Mouse (Mus musculus) hindbrain, embryonic 11.5 days (tissue): ENCODE data around the gene Stn1. TPM values are rescaled to one million over a fixed set of nuclear protein-coding genes. Genes with fewer than 3 reads are reported as not detected.

Experiments used
- ATAC-seq: fragments of 200-750 bp; cut with Nextera tagmentation; 2 replicates; pipeline ENCODE4 v1.8.0; 2017; ENCODE audit warnings: mild to moderate bottlenecking, moderate TSS enrichment, moderate library complexity; ENCODE audit not compliant: low FRiP score
- DNase-seq: peaks from one replicate; pipeline ENCODE4 v3.0.0-alpha.2; 2015; ENCODE audit warnings: low spot score
- H3K27ac ChIP-seq: fragments of 300-500 bp; sonication (generic); 2 replicates; pipeline ENCODE4 v1.5.1; 2014; ENCODE audit warnings: mild to moderate bottlenecking, low read depth, low read length
- H3K27me3 ChIP-seq: fragments of 300-500 bp; sonication (generic); 2 replicates; pipeline ENCODE4 v1.6.1; 2014; ENCODE audit warnings: mild to moderate bottlenecking, low read length, moderate library complexity, mixed read lengths; ENCODE audit not compliant: control insufficient read depth, insufficient read depth
- H3K36me3 ChIP-seq: fragments of 300-500 bp; sonication (generic); 2 replicates; pipeline ENCODE4 v1.6.1; 2014; ENCODE audit warnings: mild to moderate bottlenecking, low read length, moderate library complexity, mixed read lengths; ENCODE audit not compliant: control insufficient read depth, insufficient read depth
- H3K4me1 ChIP-seq: fragments of 300-500 bp; sonication (generic); replicated peaks from 2 replicates; pipeline ENCODE4 v1.6.1; 2014; ENCODE audit warnings: low read length, mixed read lengths; ENCODE audit not compliant: control insufficient read depth, insufficient read depth
- H3K4me2 ChIP-seq: fragments of 300-500 bp; sonication (generic); replicated peaks from 2 replicates; pipeline ENCODE4 v1.6.1; 2014; ENCODE audit warnings: mild to moderate bottlenecking, low read depth, low read length
- H3K4me3 ChIP-seq: fragments of 300-500 bp; sonication (generic); 2 replicates; pipeline ENCODE4 v1.5.1; 2014; ENCODE audit warnings: low read depth, low read length
- H3K9ac ChIP-seq: fragments of 300-500 bp; sonication (generic); 2 replicates; pipeline ENCODE4 v1.6.1; 2014; ENCODE audit warnings: low read depth, low read length
- H3K9me3 ChIP-seq: fragments of 300-500 bp; sonication (generic); 2 replicates; pipeline ENCODE4 v1.6.1; 2016; ENCODE audit warnings: low read length; ENCODE audit not compliant: control insufficient read depth
- WGBS: fragments of 180-500 bp; shearing (Covaris S2); extraction: QIAGEN DNeasy Blood & Tissue Kit; methylation state at CpG from one replicate; pipeline ENCODE4 v1.1.7; 2014; 5-methylcytosine and 5-hydroxymethylcytosine counted together
- polyA plus RNA-seq: library from polyadenylated mRNA; unstranded; fragments of >200 nt; fragmentation: Nextera tagmentation; extraction: Ambion mirVana; gene quantifications from 2 replicates; pipeline ENCODE4 v1.2.1, GENCODE M21; 2014

Gene Stn1
- polyA plus RNA-seq, 1 experiment from 2014 or later = 46.8 TPM

DNA sequence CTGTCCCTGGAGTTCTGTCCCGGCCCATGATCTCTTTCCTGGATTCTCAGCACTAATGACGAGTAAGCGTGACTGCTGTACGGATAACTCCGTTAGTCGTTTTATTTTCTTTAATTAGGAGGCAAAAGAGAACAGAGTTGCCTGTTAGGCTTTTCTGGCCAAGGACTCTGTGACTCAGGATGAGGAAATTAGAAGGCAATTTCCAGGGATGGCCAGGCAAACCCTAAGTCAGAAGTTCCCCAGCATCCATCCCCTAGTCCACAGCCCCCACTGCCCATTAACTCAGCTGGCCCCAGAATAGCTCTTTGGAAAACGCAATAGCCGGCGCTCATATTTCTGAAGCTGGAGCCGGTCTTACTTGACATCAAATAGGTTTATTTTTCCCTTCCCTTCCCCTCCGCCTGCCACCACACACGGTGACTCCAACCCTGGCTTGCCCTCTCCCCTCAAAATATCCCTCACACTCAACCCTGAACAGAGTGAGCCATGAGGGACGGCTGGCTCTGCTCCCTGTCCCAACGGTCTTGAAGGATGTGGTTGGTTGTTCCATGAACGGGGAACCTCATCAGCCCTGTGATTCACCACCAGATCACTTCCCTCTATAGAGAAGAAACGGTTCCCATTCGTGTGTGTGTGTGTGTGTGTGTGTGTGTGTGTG, 78.7 kb downstream of the Stn1 start:
- Histone ChIP-seq H3K9me3 (no peaks in the 10 kb centered on the region), H3K9ac (no peak overlapping the region), H3K4me3 (no peak overlapping the region), H3K4me2 (no peak overlapping the region), H3K27ac (no peak overlapping the region), H3K27me3 (no peaks in the 10 kb centered on the region), H3K4me1 (no peaks in the 10 kb centered on the region; the same call in 1 of the 2 replicates), H3K36me3 (no peaks in the 10 kb centered on the region)
- DNase-seq = no peak
- no peak for ATAC-seq
- WGBS = 77% methylated on average over 17 of the region's 17 CpGs

DNA sequence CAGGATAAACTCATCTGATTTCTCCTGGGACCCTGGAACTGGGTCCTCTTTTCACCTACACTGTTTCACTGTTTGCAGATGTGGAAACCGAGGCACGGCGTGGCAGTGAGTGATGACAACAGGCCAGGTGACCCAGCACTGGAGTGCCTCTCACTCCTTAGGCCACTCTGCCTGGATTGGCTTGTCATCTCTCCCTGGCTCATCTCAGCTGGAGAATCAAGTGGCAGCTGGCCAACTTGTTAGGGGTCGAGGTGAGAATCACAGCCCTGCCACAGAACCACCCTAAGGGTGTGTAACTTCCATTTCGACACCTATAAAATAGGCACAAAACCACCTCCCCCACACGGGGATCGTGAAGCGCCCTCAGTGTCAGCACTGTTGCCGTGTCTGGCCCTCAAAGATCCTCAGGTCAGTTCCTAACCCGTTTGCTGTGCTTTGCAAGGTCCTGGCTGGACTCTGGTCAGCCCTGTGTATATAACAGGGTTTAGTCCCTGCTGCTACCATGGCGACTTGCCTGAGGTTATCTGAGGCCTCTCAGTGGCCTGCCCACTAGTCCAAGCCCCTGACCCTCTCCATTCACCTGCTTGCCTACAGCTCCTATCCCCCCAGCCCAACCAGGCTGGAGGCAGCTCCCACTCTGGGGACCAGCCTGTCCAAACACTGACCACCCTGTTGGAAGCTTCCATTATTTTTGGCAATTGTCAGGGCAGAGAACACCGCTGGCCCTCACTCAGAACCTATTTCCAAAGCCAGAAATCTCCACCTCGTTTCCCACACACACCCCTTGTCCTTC, 79.4 kb downstream of the Stn1 start:
- H3K4me2 ChIP-seq = no peak overlapping the region
- H3K9ac ChIP-seq = no peak overlapping the region
- no peaks in the 10 kb centered on the region; the same call in 1 of the 2 replicates for H3K4me1 ChIP-seq
- no peak for DNase-seq
- no peak for ATAC-seq
- no peaks in the 10 kb centered on the region for H3K27me3 ChIP-seq
- no peak overlapping the region for H3K27ac ChIP-seq
- no peak overlapping the region for H3K4me3 ChIP-seq
- no peaks in the 10 kb centered on the region for H3K36me3 ChIP-seq
- no peaks in the 10 kb centered on the region for H3K9me3 ChIP-seq
- WGBS = 66% methylated on average over 13 of the region's 13 CpGs

DNA sequence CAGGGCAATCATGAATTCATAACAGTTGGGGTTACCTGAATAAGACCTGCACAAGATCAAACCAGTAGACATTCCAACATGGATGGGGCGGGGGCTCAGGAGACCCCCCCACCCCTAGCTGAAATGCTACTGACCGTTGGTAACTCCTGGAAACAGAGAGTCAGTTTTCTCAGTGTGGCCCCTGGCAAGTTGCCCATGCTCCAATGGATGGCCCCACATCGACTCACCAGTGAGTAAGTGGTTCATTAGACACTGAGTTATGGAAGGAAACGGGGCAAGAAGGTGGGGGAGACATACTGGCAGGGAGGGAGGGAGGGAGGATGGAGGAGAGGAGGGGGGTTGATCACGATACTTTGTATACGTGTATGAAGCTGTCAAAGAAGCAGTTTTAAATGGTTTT, 81.3 kb downstream of the Stn1 start:
- no peak for ATAC-seq
- H3K9me3 ChIP-seq = no peaks in the 10 kb centered on the region
- H3K9ac ChIP-seq = no peak overlapping the region
- no peak overlapping the region for H3K4me2 ChIP-seq
- no peak overlapping the region for H3K27ac ChIP-seq
- H3K27me3 ChIP-seq = no peaks in the 10 kb centered on the region
- no peaks in the 10 kb centered on the region; the same call in 1 of the 2 replicates for H3K4me1 ChIP-seq
- no peak overlapping the region for H3K4me3 ChIP-seq
- no peak for DNase-seq
- 80% methylated on average over 6 of the region's 6 CpGs for WGBS
- H3K36me3 ChIP-seq = no peaks in the 10 kb centered on the region

DNA sequence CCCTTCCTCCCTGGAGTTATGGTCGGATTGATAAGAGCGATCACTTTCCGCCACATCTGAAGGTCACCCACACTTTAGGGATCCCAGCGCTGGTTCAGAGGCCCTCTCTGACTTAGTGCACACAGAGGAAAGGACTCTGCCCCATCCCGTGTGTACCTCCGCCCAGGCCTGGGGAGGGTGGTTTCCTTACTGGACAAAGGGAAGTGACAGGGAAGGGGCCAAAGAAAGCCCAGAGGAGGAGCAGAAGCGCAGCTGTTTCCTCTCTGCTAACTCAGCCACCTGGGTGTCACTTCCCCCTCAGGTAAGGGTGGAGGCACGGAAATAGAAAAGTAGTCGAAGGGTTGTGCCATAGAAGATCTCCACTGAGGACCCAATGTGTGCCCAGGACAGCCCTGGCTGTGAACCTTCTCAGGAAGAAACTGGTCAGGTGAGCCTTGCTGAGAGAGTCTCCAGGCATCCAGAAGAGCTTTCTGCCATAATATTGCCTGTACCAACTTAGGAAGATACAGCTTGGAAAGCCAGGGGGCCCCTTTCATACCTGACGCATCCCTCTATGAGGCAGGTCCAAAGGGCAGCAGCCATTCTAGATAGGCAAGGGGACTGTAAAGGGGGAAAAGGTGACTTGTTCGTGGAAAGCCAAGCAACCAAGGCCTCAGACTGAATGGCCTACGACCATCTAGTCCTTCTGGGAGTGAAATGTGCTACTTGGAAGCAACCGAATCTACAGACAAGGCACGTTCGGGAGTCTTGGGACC, 82.1 kb downstream of the Stn1 start:
- ATAC-seq (no peak), DNase-seq (no peak)
- no peak overlapping the region for H3K4me2 ChIP-seq
- 87% methylated on average over 15 of the region's 15 CpGs for WGBS
- no peaks in the 10 kb centered on the region for H3K36me3 ChIP-seq
- no peak overlapping the region for H3K27ac ChIP-seq
- no peak overlapping the region for H3K9ac ChIP-seq
- H3K9me3 ChIP-seq = no peaks in the 10 kb centered on the region
- H3K4me1 ChIP-seq = peaks cover 8% of the 10 kb centered on the region
- H3K27me3 ChIP-seq = no peaks in the 10 kb centered on the region
- no peak overlapping the region for H3K4me3 ChIP-seq

DNA sequence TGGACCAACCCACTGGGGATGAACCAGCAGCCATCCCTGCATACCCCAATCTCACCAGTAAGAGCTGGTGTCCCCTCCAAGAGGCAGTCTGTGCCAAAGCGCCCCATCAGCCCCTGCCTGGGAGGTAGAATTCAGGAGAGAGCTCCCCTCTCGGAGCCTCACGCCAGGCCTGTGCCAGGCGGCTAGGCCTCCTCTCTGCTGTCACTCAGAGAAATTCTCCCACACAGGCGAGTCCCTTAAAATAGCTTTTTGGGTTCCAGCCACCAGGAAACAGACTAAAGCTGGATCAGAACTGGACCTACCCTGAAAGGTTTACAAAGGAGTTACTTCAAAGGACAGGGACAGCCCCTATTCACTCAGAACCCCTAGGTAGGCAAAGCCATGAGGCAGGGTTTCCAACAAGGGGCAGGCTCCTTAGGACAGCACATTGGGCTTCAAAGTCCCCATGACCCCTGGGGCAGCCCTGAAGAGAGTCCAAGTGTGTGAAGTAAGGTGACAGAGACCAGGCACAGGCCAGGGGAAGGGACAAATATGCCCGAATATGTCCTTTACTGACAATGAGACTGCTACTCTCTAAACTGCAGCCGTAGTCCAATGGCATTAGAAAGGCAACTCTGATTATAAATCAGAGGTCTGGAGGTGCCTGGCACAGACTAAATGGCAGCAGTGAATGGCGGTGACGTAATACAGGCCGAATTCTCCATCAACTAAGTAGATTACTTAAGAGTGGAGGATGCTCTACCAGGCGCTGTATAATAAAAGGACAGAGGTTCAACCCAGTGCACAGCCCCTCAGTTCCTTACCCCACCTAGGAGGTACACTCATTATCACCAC, 82.9 kb downstream of the Stn1 start:
- Histone ChIP-seq H3K4me1 (peaks cover 8% of the 10 kb centered on the region), H3K36me3 (no peaks in the 10 kb centered on the region), H3K4me2 (no peak overlapping the region), H3K27ac (no peak overlapping the region), H3K27me3 (no peaks in the 10 kb centered on the region), H3K9ac (no peak overlapping the region), H3K9me3 (no peaks in the 10 kb centered on the region), H3K4me3 (no peak overlapping the region)
- ATAC-seq = no peak
- WGBS = 77% methylated on average over 11 of the region's 11 CpGs
- no peak for DNase-seq

DNA sequence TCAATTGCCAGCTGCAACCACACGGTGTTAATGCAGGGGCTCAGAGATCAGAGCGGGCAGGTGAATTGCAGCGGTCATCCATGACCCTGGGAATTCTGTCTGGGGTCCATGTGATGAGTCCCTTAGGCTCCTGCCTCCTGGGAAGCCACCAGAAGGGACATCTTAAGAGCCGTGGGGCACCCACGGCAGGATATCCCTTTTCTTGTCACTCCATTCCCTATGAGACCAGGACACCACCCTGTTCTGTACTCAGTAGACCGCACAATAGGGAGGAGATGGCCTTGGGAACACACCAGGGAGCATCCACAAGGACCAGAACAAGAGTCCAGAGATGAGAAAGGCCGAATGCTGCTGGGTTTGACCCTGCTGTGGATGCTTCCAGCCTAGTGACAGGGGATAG, 84.0 kb downstream of the Stn1 start:
- WGBS = 91% methylated on average over 7 of the region's 7 CpGs
- Histone ChIP-seq H3K36me3 (no peaks in the 10 kb centered on the region), H3K9ac (no peak overlapping the region), H3K4me2 (no peak overlapping the region), H3K4me1 (peaks cover 8% of the 10 kb centered on the region), H3K9me3 (no peaks in the 10 kb centered on the region), H3K27me3 (no peaks in the 10 kb centered on the region), H3K27ac (no peak overlapping the region), H3K4me3 (no peak overlapping the region)
- ATAC-seq (no peak), DNase-seq (no peak)

DNA sequence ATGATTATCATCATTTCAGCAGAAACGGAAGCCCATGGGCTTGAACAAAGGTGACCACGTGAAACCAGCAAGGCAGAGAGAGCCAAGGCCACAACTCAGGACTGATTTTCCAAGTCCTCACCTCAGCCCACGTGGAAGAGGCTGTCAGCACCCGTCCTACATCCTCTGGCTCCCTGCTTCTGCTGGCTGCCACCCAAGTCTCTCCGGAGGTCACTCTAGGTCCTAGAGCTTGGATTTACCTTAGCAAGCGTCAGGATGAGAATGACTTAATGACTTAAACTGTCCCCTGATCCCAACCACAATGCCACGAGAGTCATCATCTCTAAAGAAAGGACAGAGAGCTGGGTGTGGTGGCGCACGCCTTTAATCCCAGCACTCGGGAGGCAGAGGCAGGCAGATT, 84.6 kb downstream of the Stn1 start:
- no peaks in the 10 kb centered on the region for H3K36me3 ChIP-seq
- WGBS = 91% methylated on average over 10 of the region's 10 CpGs
- H3K27ac ChIP-seq = no peak overlapping the region
- H3K4me2 ChIP-seq = no peak overlapping the region
- H3K9ac ChIP-seq = no peak overlapping the region
- H3K27me3 ChIP-seq = no peaks in the 10 kb centered on the region
- H3K4me3 ChIP-seq = no peak overlapping the region
- ATAC-seq = no peak
- peaks cover 8% of the 10 kb centered on the region for H3K4me1 ChIP-seq
- DNase-seq = no peak
- H3K9me3 ChIP-seq = no peaks in the 10 kb centered on the region

DNA sequence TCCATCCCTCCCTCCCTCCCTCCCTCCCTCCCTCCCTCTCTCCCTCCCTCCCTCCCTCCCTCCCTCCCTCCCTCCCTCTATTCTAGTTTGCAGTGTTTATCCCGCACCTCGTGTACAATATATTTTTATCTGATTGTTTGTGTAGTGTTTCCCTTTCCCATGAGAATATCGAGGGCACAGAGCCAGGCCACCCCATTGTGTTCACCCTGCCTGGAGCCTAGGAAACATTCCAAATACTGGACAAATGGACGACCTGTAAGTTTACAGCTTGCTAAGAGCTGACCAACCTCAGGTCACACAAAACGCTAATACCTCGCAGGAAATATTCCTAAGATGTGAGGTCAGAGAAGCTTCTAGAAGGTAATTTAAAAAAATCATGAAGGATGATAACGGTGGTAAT, 85.1 kb downstream of the Stn1 start:
- H3K36me3 ChIP-seq = no peaks in the 10 kb centered on the region

More for the DNA sequence above, 85.1 kb downstream of the Stn1 start:
- no peak overlapping the region for H3K4me3 ChIP-seq
- no peak overlapping the region for H3K27ac ChIP-seq
- no peaks in the 10 kb centered on the region for H3K9me3 ChIP-seq
- no peak overlapping the region for H3K4me2 ChIP-seq
- no peak for ATAC-seq
- H3K9ac ChIP-seq = no peak overlapping the region
- 90% methylated on average over 6 of the region's 7 CpGs for WGBS
- no peak for DNase-seq
- H3K4me1 ChIP-seq = peaks cover 8% of the 10 kb centered on the region
- H3K27me3 ChIP-seq = no peaks in the 10 kb centered on the region
